Mouse (Mus musculus) midbrain, embryonic 12.5 days (tissue): ENCODE data around the gene Mocs3. TPM values are rescaled to one million over a fixed set of nuclear protein-coding genes. Genes with fewer than 3 reads are reported as not detected.

Experiments used
- ATAC-seq: fragments of 200-750 bp; cut with Nextera tagmentation; 2 replicates; pipeline ENCODE4 v1.8.0; 2017; ENCODE audit warnings: low read depth, moderate TSS enrichment, moderate library complexity; ENCODE audit not compliant: low FRiP score
- H3K27ac ChIP-seq: fragments of 300-500 bp; sonication (generic); replicated peaks from 2 replicates; pipeline ENCODE4 v1.5.1; 2016; ENCODE audit warnings: mild to moderate bottlenecking
- H3K27me3 ChIP-seq: fragments of 300-500 bp; sonication (generic); 2 replicates; pipeline ENCODE4 v1.6.1; 2016; ENCODE audit warnings: mild to moderate bottlenecking
- H3K36me3 ChIP-seq: fragments of 300-500 bp; sonication (generic); 2 replicates; pipeline ENCODE4 v1.6.1; 2016
- H3K4me1 ChIP-seq: fragments of 300-500 bp; sonication (generic); 2 replicates; pipeline ENCODE4 v1.6.1; 2016
- H3K4me2 ChIP-seq: fragments of 300-500 bp; sonication (generic); replicated peaks from 2 replicates; pipeline ENCODE4 v1.6.1; 2016; ENCODE audit warnings: mild to moderate bottlenecking, moderate library complexity
- H3K4me3 ChIP-seq: fragments of 300-500 bp; sonication (generic); 2 replicates; pipeline ENCODE4 v1.5.1; 2016; ENCODE audit warnings: mild to moderate bottlenecking
- H3K9ac ChIP-seq: fragments of 300-500 bp; sonication (generic); replicated peaks from 2 replicates; pipeline ENCODE4 v1.6.1; 2016; ENCODE audit warnings: mild to moderate bottlenecking, moderate library complexity
- H3K9me3 ChIP-seq: fragments of 300-500 bp; sonication (generic); 2 replicates; pipeline ENCODE4 v1.6.1; 2016; ENCODE audit warnings: mild to moderate bottlenecking
- WGBS: fragments of 180-500 bp; shearing (Covaris S2); methylation state at CpG from one replicate; pipeline ENCODE4 v1.1.7; 2016; 5-methylcytosine and 5-hydroxymethylcytosine counted together
- polyA plus RNA-seq: library from polyadenylated mRNA; unstranded; fragments of >200 nt; fragmentation: Nextera tagmentation; extraction: Ambion mirVana; gene quantifications from 2 replicates; pipeline ENCODE4 v1.2.1, GENCODE M21; 2016

Gene Mocs3
- polyA plus RNA-seq, 1 experiment from 2014 or later: 11.3 TPM

- Histone ChIP-seq H3K4me1 (0 out of 2 replicates have a peak, but pooled peaks cover 4% of the 10 kb centered on the region), H3K27ac (no peak overlapping the region), H3K4me2 (no peak overlapping the region), H3K27me3 (peaks cover 40% of the 10 kb centered on the region), H3K9me3 (no peaks in the 10 kb centered on the region), H3K9ac (no peak overlapping the region), H3K36me3 (no peaks in the 10 kb centered on the region), H3K4me3 (no peak overlapping the region)
- no peak for ATAC-seq
- 49% methylated on average over 9 of the region's 9 CpGs for WGBS
Observed at GRCm38 (mm10) chr2:168273387-168273786, 43.0 kb downstream of the Mocs3 start.

GRCm38 (mm10) chr2:168274374-168274935, 44.0 kb downstream of the Mocs3 start:
- Histone ChIP-seq H3K4me1 (0 out of 2 replicates have a peak, but pooled peaks cover 4% of the 10 kb centered on the region), H3K36me3 (no peaks in the 10 kb centered on the region), H3K9me3 (no peaks in the 10 kb centered on the region), H3K27ac (no peak overlapping the region), H3K4me3 (no peak overlapping the region), H3K27me3 (peaks cover 49% of the 10 kb centered on the region), H3K9ac (no peak overlapping the region), H3K4me2 (no peak overlapping the region)
- WGBS: 13% methylated on average over 11 of the region's 11 CpGs
- no peak for ATAC-seq

- no peaks in the 10 kb centered on the region for H3K9me3 ChIP-seq
- no peak overlapping the region for H3K27ac ChIP-seq
- peak; percentile 66 for ATAC-seq
- H3K4me1 ChIP-seq: peaks cover 24% of the 10 kb centered on the region
- H3K4me2 ChIP-seq: peak overlapping the region; percentile 92
- no peaks in the 10 kb centered on the region for H3K36me3 ChIP-seq
- H3K9ac ChIP-seq: peak overlapping the region; percentile 37; the same call in 1 of the 2 replicates
- H3K4me3 ChIP-seq: peak overlapping the region; percentile 52
- 1% methylated on average over 53 of the region's 82 CpGs for WGBS
- H3K27me3 ChIP-seq: peaks cover 63% of the 10 kb centered on the region
Observed at GRCm38 (mm10) chr2:168280729-168281581, 50.5 kb downstream of the Mocs3 start.

GRCm38 (mm10) chr2:168281582-168281981, 51.2 kb downstream of the Mocs3 start, which contains the start of gene Kcng1:
TSS of gene Kcng1 (minus strand) at chr2:168281736.
- 10% methylated on average over 12 of the region's 12 CpGs for WGBS
- H3K4me3 ChIP-seq: peak within 1 kb of the TSS; percentile 52
- no peak within 1 kb of the TSS for H3K27ac ChIP-seq
- H3K9me3 ChIP-seq: no peaks in the 10 kb centered on the region
- peak within 1 kb of the TSS; percentile 92 for H3K4me2 ChIP-seq
- H3K36me3 ChIP-seq: no peaks in the 10 kb centered on the region
- ATAC-seq: 0 out of 2 replicates have a peak, but pooled peaks have one; percentile 6
- peaks cover 64% of the 10 kb centered on the region for H3K27me3 ChIP-seq
- peak within 1 kb of the TSS; percentile 37; the same call in 1 of the 2 replicates for H3K9ac ChIP-seq
- peaks cover 24% of the 10 kb centered on the region for H3K4me1 ChIP-seq

Other genes with a start within 250 kb of the Mocs3 start
- 1.1 and 1.2 TPM in 2 replicates for gene Ripor3, start 220.0 kb upstream of the Mocs3 start, polyA plus RNA-seq
- gene Pard6b, start 149.6 kb upstream of the Mocs3 start, polyA plus RNA-seq: 8.6 and 11.4 TPM in 2 replicates
- 7.5 and 8.7 TPM in 2 replicates for gene Adnp, start 23.5 kb upstream of the Mocs3 start, polyA plus RNA-seq
- 23.6 and 24.7 TPM in 2 replicates for gene Gm20716, start 258 bp upstream of the Mocs3 start, polyA plus RNA-seq
- 87.5 and 99.0 TPM in 2 replicates for gene Dpm1, start within 50 bp of the Mocs3 start, polyA plus RNA-seq
- 2.3 and 3.2 TPM in 2 replicates for gene Kcng1, start 51.1 kb downstream of the Mocs3 start, polyA plus RNA-seq